Mouse (Mus musculus) liver, adult (tissue): ENCODE data around the gene Exo1.

ENCODE experiments used
- GATA4 ChIP-seq: IDR thresholded peaks from 2 replicates; pipeline ENCODE4 v1.6.1; 2014; ENCODE audit warnings: mild to moderate bottlenecking, low read length; ENCODE audit not compliant: insufficient replicate concordance

The Exo1 gene

GRCm38 (mm10) chr1:175936282-175936737, 55.9 kb downstream of the Exo1 start:
- TF ChIP-seq GATA4: no peak

DNA sequence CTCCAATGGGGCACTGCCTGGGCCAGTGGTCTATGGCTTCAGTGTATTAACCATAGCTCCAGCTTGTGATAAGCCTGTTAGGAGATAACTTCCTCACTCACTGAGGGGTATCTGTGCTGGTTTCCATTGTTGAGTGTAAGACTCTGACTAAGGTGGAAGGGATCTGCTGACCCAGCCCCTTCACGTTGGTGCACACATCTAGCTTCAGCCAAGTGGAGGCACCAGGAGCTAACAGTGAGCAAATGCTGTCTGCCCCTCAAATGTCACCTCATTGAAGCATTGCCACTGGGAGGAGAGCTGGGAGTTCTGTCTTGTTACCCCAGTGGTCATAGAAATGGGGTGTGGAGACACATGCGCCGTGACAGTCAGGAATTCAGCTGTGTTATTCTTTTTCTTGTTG, 58.4 kb downstream of the Exo1 start:
- no peak for TF ChIP-seq GATA4

- TF ChIP-seq GATA4: no peak
Observed at GRCm38 (mm10) chr1:175943168-175943567, 62.8 kb downstream of the Exo1 start.

- no peak for TF ChIP-seq GATA4
Observed at GRCm38 (mm10) chr1:175946718-175947315, 66.4 kb downstream of the Exo1 start.

GRCm38 (mm10) chr1:175950421-175950820, 70.0 kb downstream of the Exo1 start:
- TF ChIP-seq GATA4: no peak

- no peak for TF ChIP-seq GATA4
Observed at GRCm38 (mm10) chr1:175950851-175951250, 70.5 kb downstream of the Exo1 start.

DNA sequence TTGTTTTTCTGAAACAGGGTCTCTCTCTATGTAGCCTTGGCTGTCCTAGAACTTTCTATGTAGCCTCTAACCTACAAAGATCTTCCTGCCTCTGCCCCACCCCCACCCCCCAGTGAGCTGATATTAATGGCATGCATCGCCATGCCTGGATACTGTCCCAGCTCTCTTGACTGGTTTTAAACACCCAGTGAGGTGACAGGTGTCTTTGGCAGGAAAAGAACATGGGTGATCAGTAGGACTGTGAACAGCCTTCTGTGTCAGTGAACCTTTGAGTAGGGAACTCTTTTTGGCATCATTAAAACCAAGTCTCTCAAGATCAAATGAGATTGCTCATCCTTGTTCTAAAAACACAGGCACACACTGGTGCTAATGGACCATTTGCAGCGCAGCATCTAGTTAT, 81.4 kb downstream of the Exo1 start:
- no peak for TF ChIP-seq GATA4
